Mouse (Mus musculus) kidney, adult 2 months (tissue): ENCODE measurements around the gene Ctnna2. TPM values are rescaled to one million over a fixed set of nuclear protein-coding genes. Genes with fewer than 3 reads are reported as not detected.
A peak's percentile ranks its signal among the peaks of the same experiment; 100 is the strongest.

ENCODE experiments used
- DNase-seq: peaks from one replicate; pipeline ENCODE4 v3.0.0; 2021
- H3K27ac ChIP-seq: fragments of 200-500 bp; 2 replicates; pipeline ENCODE4 v1.5.1; 2012; ENCODE audit warnings: low read depth, low read length, control low read depth, inconsistent platforms; ENCODE audit not compliant: insufficient read depth
- H3K27me3 ChIP-seq: fragments of 200-500 bp; replicated peaks from 2 replicates; pipeline ENCODE4 v1.6.1; 2012; ENCODE audit warnings: mild to moderate bottlenecking, moderate library complexity, low read length, inconsistent platforms; ENCODE audit not compliant: control insufficient read depth, insufficient read depth
- H3K36me3 ChIP-seq: fragments of 200-500 bp; 2 replicates; pipeline ENCODE4 v1.6.1; 2012; ENCODE audit warnings: mild to moderate bottlenecking, moderate library complexity, low read length, inconsistent platforms; ENCODE audit not compliant: control insufficient read depth, insufficient read depth
- H3K4me1 ChIP-seq: fragments of 200-500 bp; 2 replicates; pipeline ENCODE4 v1.6.1; 2011; ENCODE audit warnings: low read length; ENCODE audit not compliant: control insufficient read depth, insufficient read depth
- H3K4me3 ChIP-seq: fragments of 200-500 bp; 2 replicates; pipeline ENCODE4 v1.5.1; 2011; ENCODE audit warnings: mild to moderate bottlenecking, low read depth, low read length, control low read depth; ENCODE audit not compliant: insufficient read depth
- CTCF ChIP-seq: fragments of 200-500 bp; conservative IDR thresholded peaks from 2 replicates; pipeline ENCODE4 v1.5.1; 2011; ENCODE audit warnings: low read depth, mild to moderate bottlenecking, control low read depth, low read length, moderate library complexity, mixed read lengths; ENCODE audit not compliant: insufficient read depth, insufficient read length
- POLR2A ChIP-seq: fragments of 200-500 bp; IDR thresholded peaks from one replicate; pipeline ENCODE4 v1.6.1; 2011; ENCODE audit warnings: low read depth, low read length, control low read depth
- WGBS: fragments of 180-500 bp; shearing (Covaris S2); methylation state at CpG from one replicate; pipeline ENCODE4 v1.1.7; 2018; 5-methylcytosine and 5-hydroxymethylcytosine counted together
- polyA plus RNA-seq: library from polyadenylated mRNA; depleted of rRNA; stranded (reverse); fragments of >200 nt; gene quantifications from 2 replicates; pipeline ENCODE4 v1.2.3, GENCODE M21; 2012

The Ctnna2 gene
- polyA plus RNA-seq, 1 experiment = 0.80 TPM

GRCm38 (mm10) chr6:77391663-77392062, 587.8 kb downstream of the Ctnna2 start:
- Histone ChIP-seq H3K4me3 (no peak overlapping the region), H3K4me1 (no peaks in the 10 kb centered on the region), H3K36me3 (no peaks in the 10 kb centered on the region), H3K27me3 (no peaks in the 10 kb centered on the region), H3K27ac (no peak overlapping the region)
- 63% methylated on average over 1 of the region's 1 CpGs for WGBS
- no peak for TF ChIP-seq CTCF
- TF ChIP-seq POLR2A = no peak
- no peak for DNase-seq

- Histone ChIP-seq H3K27ac (no peak overlapping the region), H3K4me3 (no peak overlapping the region), H3K36me3 (no peaks in the 10 kb centered on the region), H3K27me3 (no peaks in the 10 kb centered on the region), H3K4me1 (no peaks in the 10 kb centered on the region)
- TF ChIP-seq CTCF (no peak), POLR2A (no peak)
- no peak for DNase-seq
These were observed 598.2 kb downstream of the Ctnna2 start for GRCm38 (mm10) chr6:77381309-77381708.

- Histone ChIP-seq H3K4me3 (no peak overlapping the region), H3K27ac (no peak overlapping the region), H3K27me3 (no peaks in the 10 kb centered on the region), H3K36me3 (no peaks in the 10 kb centered on the region), H3K4me1 (no peaks in the 10 kb centered on the region)
- no peak for TF ChIP-seq POLR2A
- DNase-seq = no peak
- WGBS = 41% methylated on average over 5 of the region's 5 CpGs
These were observed 606.4 kb downstream of the Ctnna2 start for GRCm38 (mm10) chr6:77373132-77373531.

GRCm38 (mm10) chr6:77371147-77371546, 608.4 kb downstream of the Ctnna2 start:
- Histone ChIP-seq H3K27me3 (no peaks in the 10 kb centered on the region), H3K4me1 (no peaks in the 10 kb centered on the region), H3K36me3 (no peaks in the 10 kb centered on the region), H3K27ac (no peak overlapping the region), H3K4me3 (no peak overlapping the region)
- WGBS = 99% methylated on average over 2 of the region's 2 CpGs
- TF ChIP-seq CTCF = no peak
- no peak for DNase-seq

- Histone ChIP-seq H3K27me3 (no peaks in the 10 kb centered on the region), H3K4me3 (no peak overlapping the region), H3K36me3 (no peaks in the 10 kb centered on the region), H3K27ac (no peak overlapping the region), H3K4me1 (no peaks in the 10 kb centered on the region; the same call in 1 of the 2 replicates)
- 68% methylated on average over 6 of the region's 6 CpGs for WGBS
- no peak for DNase-seq
- TF ChIP-seq CTCF = no peak
- no peak for TF ChIP-seq POLR2A
These were observed 621.0 kb downstream of the Ctnna2 start for GRCm38 (mm10) chr6:77358471-77358837.

GRCm38 (mm10) chr6:77357748-77358470, 621.6 kb downstream of the Ctnna2 start:
- WGBS = 73% methylated on average over 9 of the region's 9 CpGs
- TF ChIP-seq POLR2A (no peak), CTCF (no peak)
- Histone ChIP-seq H3K4me1 (no peaks in the 10 kb centered on the region; the same call in 1 of the 2 replicates), H3K27ac (no peak overlapping the region), H3K36me3 (no peaks in the 10 kb centered on the region), H3K4me3 (no peak overlapping the region), H3K27me3 (no peaks in the 10 kb centered on the region)
- no peak for DNase-seq

- no peak overlapping the region for H3K4me3 ChIP-seq
- peak; percentile 74 for DNase-seq
- H3K36me3 ChIP-seq = no peaks in the 10 kb centered on the region
- TF ChIP-seq CTCF (no peak), POLR2A (no peak)
- no peak overlapping the region for H3K27ac ChIP-seq
- H3K27me3 ChIP-seq = no peaks in the 10 kb centered on the region
- H3K4me1 ChIP-seq = no peaks in the 10 kb centered on the region; the same call in 1 of the 2 replicates
- 15% methylated on average over 1 of the region's 1 CpGs for WGBS
These were observed 624.7 kb downstream of the Ctnna2 start for GRCm38 (mm10) chr6:77354826-77355225.

GRCm38 (mm10) chr6:77343781-77344180, 635.7 kb downstream of the Ctnna2 start:
- no peaks in the 10 kb centered on the region for H3K36me3 ChIP-seq
- H3K4me3 ChIP-seq = no peak overlapping the region
- no peak for DNase-seq
- no peaks in the 10 kb centered on the region for H3K4me1 ChIP-seq
- H3K27me3 ChIP-seq = no peaks in the 10 kb centered on the region
- TF ChIP-seq POLR2A = no peak
- TF ChIP-seq CTCF = no peak
- H3K27ac ChIP-seq = no peak overlapping the region
